Mouse (Mus musculus) E14TG2a.4 (cell line): ENCODE results near the gene Trmt10b.

ENCODE experiments used
- H3K27me3 ChIP-seq: 2 replicates; pipeline ENCODE4 v1.6.1; 2014; ENCODE audit warnings: low read length, control low read depth; ENCODE audit not compliant: insufficient read depth
- H3K36me3 ChIP-seq: 2 replicates; pipeline ENCODE4 v1.6.1; 2014; ENCODE audit warnings: low read length, control low read depth; ENCODE audit not compliant: insufficient read depth
- H3K4me1 ChIP-seq: replicated peaks from 2 replicates; pipeline ENCODE4 v1.6.1; 2014; ENCODE audit warnings: low read depth, low read length, control low read depth
- H3K4me3 ChIP-seq: replicated peaks from 2 replicates; pipeline ENCODE4 v1.5.1; 2014; ENCODE audit warnings: mild to moderate bottlenecking, low read length
- H3K9me3 ChIP-seq: 2 replicates; pipeline ENCODE4 v1.6.1; 2014; ENCODE audit warnings: low read length, control low read depth
- CTCF ChIP-seq: conservative IDR thresholded peaks from 2 replicates; pipeline ENCODE4 v1.5.1; 2014; ENCODE audit warnings: low read length
- NANOG ChIP-seq: IDR thresholded peaks from 2 replicates; pipeline ENCODE4 v1.6.1; 2014; ENCODE audit warnings: borderline replicate concordance, low read length, mixed read lengths
- POU5F1 ChIP-seq: IDR thresholded peaks from 2 replicates; pipeline ENCODE4 v1.6.1; 2014; ENCODE audit warnings: low read length, borderline replicate concordance

Gene Trmt10b

DNA sequence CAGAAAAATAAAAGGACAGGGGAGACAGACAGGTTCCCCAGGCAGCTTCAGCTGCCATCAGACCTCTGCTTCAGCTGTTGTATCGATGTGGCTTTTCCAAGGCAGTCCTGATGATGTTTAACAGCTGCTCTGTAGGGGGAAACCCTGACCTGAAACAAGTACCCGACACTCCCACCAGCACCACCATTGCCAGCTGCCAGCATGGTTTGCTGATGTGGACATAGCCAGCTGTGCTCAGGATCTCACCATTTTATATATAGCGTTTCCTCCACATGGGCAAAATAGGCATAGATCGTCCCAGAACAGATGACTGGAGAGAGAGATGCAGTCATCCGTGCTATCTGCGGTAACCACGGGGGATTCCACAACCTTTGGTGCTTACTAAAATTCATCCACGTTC is 21.2 kb upstream of the Trmt10b start:
- no peak for TF ChIP-seq NANOG
- no peak for TF ChIP-seq POU5F1
- TF ChIP-seq CTCF = no peak
- Histone ChIP-seq H3K27me3 (no peaks in the 10 kb centered on the region), H3K36me3 (no peaks in the 10 kb centered on the region), H3K4me3 (no peak overlapping the region), H3K9me3 (no peaks in the 10 kb centered on the region), H3K4me1 (no peaks in the 10 kb centered on the region)

DNA sequence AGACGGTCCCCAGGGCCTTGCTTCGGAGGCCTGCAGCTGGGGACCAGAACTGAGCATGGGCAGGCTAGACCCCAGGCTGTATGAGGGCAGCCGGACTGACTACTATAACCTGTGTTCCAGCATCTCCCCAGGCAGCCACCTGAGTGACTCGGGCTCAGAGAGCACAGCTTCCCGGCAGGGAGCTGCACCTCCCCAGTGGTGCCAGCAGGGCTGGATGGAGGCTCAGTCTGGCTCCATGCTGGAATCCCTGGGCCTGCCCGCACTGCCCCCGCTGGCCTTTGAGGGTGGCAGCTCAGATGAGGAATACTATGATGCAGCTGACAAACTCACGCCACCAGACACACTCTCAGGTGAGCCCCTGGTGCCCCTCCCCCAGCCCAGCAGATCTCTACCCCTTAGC is 17.6 kb upstream of the Trmt10b start:
- no peaks in the 10 kb centered on the region for H3K36me3 ChIP-seq
- no peaks in the 10 kb centered on the region for H3K4me1 ChIP-seq
- H3K4me3 ChIP-seq = no peak overlapping the region
- TF ChIP-seq CTCF = no peak
- TF ChIP-seq POU5F1 = no peak
- no peak for TF ChIP-seq NANOG
- peaks cover 4% of the 10 kb centered on the region; the same call in 1 of the 2 replicates for H3K9me3 ChIP-seq
- peaks cover 8% of the 10 kb centered on the region for H3K27me3 ChIP-seq

DNA sequence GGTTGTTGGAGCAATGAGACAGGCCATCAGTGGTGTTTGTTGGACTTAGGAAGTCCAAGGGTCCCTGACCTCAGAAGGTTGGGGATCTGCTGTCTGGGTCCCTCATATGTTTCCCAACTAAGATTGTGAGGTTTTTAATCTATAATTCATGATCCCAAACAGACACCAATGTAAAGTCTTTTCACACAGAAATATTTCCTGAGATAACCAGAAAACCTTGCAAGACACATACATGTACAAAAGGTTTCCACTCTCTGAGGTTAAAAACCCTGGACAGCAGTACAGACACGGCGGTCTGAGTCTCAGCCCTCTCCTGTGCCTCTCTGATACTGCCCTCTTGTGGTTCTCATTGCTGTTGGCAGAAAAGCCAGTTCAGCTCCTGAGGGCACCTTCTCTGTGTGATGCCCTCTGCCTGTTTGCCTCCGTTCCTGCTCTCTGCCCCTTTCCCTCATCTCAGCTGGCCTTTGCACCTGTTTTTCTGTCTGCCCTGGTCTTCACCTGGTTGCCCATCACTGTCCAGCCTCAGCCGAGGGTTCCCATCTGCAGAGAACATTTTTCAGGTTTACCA is 16.9 kb upstream of the Trmt10b start:
- Histone ChIP-seq H3K9me3 (peaks cover 4% of the 10 kb centered on the region; the same call in 1 of the 2 replicates), H3K36me3 (no peaks in the 10 kb centered on the region), H3K4me1 (peaks cover 8% of the 10 kb centered on the region), H3K27me3 (peaks cover 15% of the 10 kb centered on the region), H3K4me3 (no peak overlapping the region)
- no peak for TF ChIP-seq NANOG
- peak; percentile 61 for TF ChIP-seq CTCF

DNA sequence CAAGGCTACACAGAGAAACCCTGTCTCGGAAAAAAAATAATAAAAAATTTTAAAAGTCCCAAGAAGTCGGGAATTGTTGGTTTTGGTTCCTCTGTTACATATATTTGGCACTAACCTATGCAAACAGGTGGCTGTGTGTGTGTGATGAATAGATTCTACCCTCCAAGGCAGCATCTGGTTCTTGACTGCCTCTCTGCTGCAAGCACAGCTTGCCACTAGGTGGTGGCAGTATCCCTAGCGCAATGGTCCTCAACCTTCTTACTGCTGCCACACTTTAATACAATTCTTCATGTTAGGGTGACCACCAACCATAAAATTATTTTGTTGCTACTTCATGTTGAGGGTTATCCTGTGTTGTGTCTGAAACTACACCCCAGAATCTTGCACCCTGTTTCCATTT is 10.6 kb upstream of the Trmt10b start:
- no peak overlapping the region for H3K4me3 ChIP-seq
- H3K36me3 ChIP-seq = no peaks in the 10 kb centered on the region
- peaks cover 4% of the 10 kb centered on the region; the same call in 1 of the 2 replicates for H3K9me3 ChIP-seq
- peaks cover 44% of the 10 kb centered on the region for H3K4me1 ChIP-seq
- peak; percentile 27; the same call in 1 of the 2 replicates for TF ChIP-seq CTCF
- no peak for TF ChIP-seq POU5F1
- TF ChIP-seq NANOG = no peak
- H3K27me3 ChIP-seq = peaks cover 19% of the 10 kb centered on the region

DNA sequence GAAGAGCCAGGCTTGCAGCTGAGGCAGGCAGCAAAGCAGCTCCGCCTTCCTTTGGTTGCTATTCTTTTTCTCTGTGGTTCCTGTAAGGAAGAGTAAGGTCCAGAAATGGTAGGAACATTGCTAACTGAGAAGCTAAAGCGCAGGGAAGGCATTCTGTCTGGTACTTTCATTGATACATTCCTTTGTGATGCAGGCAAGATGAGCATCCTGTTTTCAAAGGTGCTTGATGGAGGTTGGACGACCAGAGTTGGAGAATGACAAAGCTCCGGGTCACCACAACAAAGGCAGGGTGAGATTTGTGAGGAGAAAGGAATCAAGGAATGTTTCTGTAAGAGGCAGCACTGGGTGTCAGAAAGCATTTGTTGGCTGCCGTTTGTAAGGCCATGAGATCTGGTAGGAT is 9.0 kb upstream of the Trmt10b start:
- Histone ChIP-seq H3K9me3 (peaks cover 4% of the 10 kb centered on the region; the same call in 1 of the 2 replicates), H3K4me3 (no peak overlapping the region), H3K4me1 (peaks cover 44% of the 10 kb centered on the region), H3K36me3 (no peaks in the 10 kb centered on the region), H3K27me3 (peaks cover 19% of the 10 kb centered on the region)
- TF ChIP-seq NANOG (peak; percentile 98), CTCF (no peak), POU5F1 (peak; percentile 84)

DNA sequence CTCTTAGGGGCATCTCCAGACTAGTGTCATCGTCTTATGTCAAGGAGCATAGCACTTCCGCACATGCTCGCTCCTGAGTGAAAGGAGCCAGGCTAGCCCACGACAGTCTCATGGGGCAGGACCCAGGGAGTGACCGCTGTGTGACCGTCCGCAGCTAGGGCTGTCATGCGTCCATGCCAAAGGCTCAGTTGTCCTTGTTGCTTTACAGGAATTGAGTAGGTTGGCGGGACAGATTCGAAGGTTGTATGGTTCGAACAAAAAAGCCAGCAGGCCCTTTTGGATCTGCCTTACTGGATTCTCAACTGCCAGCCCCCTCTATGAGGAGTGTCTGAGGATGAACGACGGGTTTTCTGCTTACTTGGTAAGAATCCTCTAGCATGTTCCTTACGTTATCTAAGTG is 8.6 kb downstream of the Trmt10b start:
- H3K27me3 ChIP-seq = no peaks in the 10 kb centered on the region
- no peaks in the 10 kb centered on the region for H3K9me3 ChIP-seq
- H3K36me3 ChIP-seq = peaks cover 76% of the 10 kb centered on the region
- no peak for TF ChIP-seq POU5F1
- TF ChIP-seq NANOG = no peak
- TF ChIP-seq CTCF = no peak
- no peak overlapping the region for H3K4me3 ChIP-seq
- H3K4me1 ChIP-seq = peaks cover 4% of the 10 kb centered on the region

DNA sequence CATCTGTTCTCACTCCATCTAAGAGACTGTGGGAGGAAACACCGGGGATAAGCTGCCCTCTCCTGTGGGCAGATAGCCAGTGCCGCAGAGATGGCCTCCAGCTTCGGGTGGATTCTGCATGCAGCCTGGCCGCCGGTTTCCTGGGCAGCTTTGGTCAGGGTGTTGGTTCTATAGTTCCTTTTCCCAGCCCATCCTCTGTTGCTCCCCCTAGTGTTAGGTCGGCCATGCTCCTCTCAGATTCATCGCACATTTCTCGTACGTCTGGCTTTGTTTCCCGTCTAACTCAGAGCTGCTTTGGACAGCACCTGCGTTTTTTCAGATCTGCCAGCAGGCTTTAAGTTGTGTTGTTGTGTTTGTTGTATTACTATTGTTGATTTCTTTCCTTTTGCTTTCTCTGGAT is 11.1 kb downstream of the Trmt10b start:
- Histone ChIP-seq H3K4me3 (no peak overlapping the region), H3K36me3 (peaks cover 57% of the 10 kb centered on the region), H3K4me1 (peaks cover 4% of the 10 kb centered on the region), H3K9me3 (no peaks in the 10 kb centered on the region), H3K27me3 (no peaks in the 10 kb centered on the region)
- TF ChIP-seq CTCF (peak; percentile 74), NANOG (no peak)

DNA sequence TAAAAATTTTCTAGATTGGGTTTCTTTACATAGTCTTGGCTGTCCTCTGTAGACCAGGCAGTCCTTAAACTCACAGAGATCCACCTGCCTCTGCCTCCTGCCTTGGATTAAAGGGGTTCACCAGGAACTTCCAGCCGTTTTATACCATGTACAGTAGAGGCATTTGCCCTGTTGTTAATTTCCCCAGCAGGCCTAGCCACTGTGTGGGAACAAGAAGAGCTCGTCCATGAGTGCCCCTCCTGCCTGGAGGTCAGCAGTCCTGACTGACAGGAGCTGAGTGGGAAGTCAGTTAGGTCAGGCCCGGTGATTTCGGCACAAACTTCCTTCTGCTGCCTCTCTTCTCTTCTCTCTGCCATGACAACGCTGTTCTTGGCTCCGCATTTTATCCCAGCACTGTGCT is 11.7 kb downstream of the Trmt10b start:
- Histone ChIP-seq H3K27me3 (no peaks in the 10 kb centered on the region), H3K9me3 (no peaks in the 10 kb centered on the region), H3K36me3 (peaks cover 54% of the 10 kb centered on the region), H3K4me3 (no peak overlapping the region), H3K4me1 (peaks cover 4% of the 10 kb centered on the region)
- TF ChIP-seq CTCF (no peak), NANOG (no peak), POU5F1 (no peak)

DNA sequence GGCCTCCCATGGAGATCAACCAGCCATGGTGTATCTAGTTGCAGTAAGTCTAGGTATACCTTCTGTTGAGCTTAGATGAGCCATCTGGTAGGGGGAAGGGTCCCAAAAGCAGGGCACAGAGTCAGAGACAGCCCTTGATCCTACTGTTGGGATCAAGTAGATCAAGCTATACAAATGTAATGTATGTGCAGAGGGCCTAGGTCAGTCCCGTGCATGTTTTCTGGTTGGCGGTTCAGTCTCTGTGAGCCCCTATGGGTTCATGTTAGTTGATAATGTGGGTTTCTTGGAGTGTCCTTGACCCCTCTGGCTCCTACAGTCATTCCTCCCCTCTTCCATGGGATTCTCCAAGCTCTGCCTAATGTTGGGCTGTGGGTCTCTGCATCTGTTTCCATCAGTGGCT is 14.1 kb downstream of the Trmt10b start:
- Histone ChIP-seq H3K27me3 (no peaks in the 10 kb centered on the region), H3K36me3 (peaks cover 53% of the 10 kb centered on the region), H3K4me1 (peaks cover 4% of the 10 kb centered on the region), H3K9me3 (no peaks in the 10 kb centered on the region), H3K4me3 (no peak overlapping the region)
- no peak for TF ChIP-seq NANOG
